Mouse (Mus musculus) liver, embryonic 15.5 days (tissue): ENCODE data around the gene Eif2a. TPM values are rescaled to one million over a fixed set of nuclear protein-coding genes. Genes with fewer than 3 reads are reported as not detected.
"Not testable (repeated sequence)": the region's sequence is repeated elsewhere in the genome, so short reads cannot be mapped to it uniquely, and the experiment has no call there.

Source experiments
- ATAC-seq: fragments of 200-750 bp; cut with Nextera tagmentation; 2 replicates; pipeline ENCODE4 v1.8.0; 2017; ENCODE audit warnings: moderate number of reproducible peaks, mild to moderate bottlenecking, moderate library complexity; ENCODE audit not compliant: insufficient read depth
- H3K27ac ChIP-seq: fragments of 300-500 bp; sonication (generic); replicated peaks from 2 replicates; pipeline ENCODE4 v1.5.1; 2015; ENCODE audit warnings: mild to moderate bottlenecking, inconsistent platforms
- H3K27me3 ChIP-seq: fragments of 300-500 bp; sonication (generic); 2 replicates; pipeline ENCODE4 v1.6.1; 2015; ENCODE audit warnings: mild to moderate bottlenecking, inconsistent platforms
- H3K36me3 ChIP-seq: fragments of 300-500 bp; sonication (generic); replicated peaks from 2 replicates; pipeline ENCODE4 v1.6.1; 2015; ENCODE audit warnings: moderate library complexity, mild to moderate bottlenecking, inconsistent platforms
- H3K4me1 ChIP-seq: fragments of 300-500 bp; sonication (generic); replicated peaks from 2 replicates; pipeline ENCODE4 v1.6.1; 2015; ENCODE audit warnings: inconsistent platforms
- H3K4me2 ChIP-seq: fragments of 300-500 bp; sonication (generic); 2 replicates; pipeline ENCODE4 v1.6.1; 2015; ENCODE audit warnings: moderate library complexity, mild to moderate bottlenecking, inconsistent platforms
- H3K4me3 ChIP-seq: fragments of 300-500 bp; sonication (generic); replicated peaks from 2 replicates; pipeline ENCODE4 v1.5.1; 2015; ENCODE audit warnings: mild to moderate bottlenecking, inconsistent platforms
- H3K9ac ChIP-seq: fragments of 300-500 bp; sonication (generic); 2 replicates; pipeline ENCODE4 v1.6.1; 2015; ENCODE audit warnings: moderate library complexity, mild to moderate bottlenecking, inconsistent platforms
- H3K9me3 ChIP-seq: fragments of 300-500 bp; sonication (generic); replicated peaks from 2 replicates; pipeline ENCODE4 v1.6.1; 2016; ENCODE audit warnings: inconsistent platforms
- WGBS: fragments of 180-500 bp; shearing (Covaris S2); methylation state at CpG from one replicate; pipeline ENCODE4 v1.1.7; 2015; ENCODE audit warnings: mixed read lengths; ENCODE audit not compliant: insufficient replicate concordance; 5-methylcytosine and 5-hydroxymethylcytosine counted together
- polyA plus RNA-seq: library from polyadenylated mRNA; unstranded; fragments of >200 nt; fragmentation: Nextera tagmentation; extraction: Ambion mirVana; gene quantifications from 2 replicates; pipeline ENCODE4 v1.2.1, GENCODE M21; 2015

Eif2a gene
- polyA plus RNA-seq, 1 experiment from 2014 or later, result 25.8 TPM

DNA sequence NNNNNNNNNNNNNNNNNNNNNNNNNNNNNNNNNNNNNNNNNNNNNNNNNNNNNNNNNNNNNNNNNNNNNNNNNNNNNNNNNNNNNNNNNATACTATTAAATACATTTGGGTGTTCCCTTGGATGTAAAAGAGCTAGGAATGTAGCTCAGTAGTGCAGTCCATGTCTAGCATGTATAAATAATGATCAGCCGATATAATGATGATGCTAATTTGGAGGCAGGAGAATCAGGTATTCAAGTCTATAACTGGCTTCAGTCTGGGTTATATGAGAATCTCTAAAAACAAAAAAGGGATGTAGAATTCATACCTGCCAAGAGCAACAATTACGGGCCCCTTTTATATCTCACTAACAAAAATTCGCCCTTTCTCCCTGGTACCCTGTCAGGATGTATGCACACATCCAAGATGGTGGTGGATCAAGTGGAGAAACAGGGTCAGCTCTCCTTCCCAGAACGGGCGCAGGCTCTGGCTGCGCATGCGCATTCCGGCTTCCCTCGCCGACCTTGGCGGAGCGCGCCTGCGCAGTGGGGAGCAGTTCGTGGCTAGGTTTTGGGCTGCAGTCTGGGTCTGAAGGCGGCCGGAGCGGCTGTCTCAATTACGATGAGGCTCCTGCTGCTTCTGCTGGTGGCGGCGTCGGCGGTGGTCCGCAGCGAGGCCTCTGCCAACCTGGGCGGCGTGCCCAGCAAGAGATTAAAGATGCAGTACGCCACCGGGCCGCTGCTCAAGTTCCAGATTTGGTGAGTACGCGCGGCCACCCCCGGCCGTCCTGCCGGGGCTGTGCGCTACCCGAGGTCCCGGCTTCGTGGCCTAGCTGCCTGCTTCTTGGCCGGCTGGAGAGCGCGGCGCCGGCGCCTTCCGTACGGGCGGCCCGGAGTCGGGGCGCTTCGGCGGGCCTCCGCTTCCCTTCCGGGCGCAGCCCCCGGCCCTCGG is 50.8 kb downstream of the Eif2a start, which contains the start of gene Selenot:
Selenot (plus strand) TSS at position 500 of the 930 bp plus-strand sequence.
- peak; percentile 88 for ATAC-seq
- Histone ChIP-seq H3K4me2 (peak within 1 kb of the TSS; percentile 63), H3K4me1 (peaks cover 19% of the 10 kb centered on the region), H3K4me3 (peak within 1 kb of the TSS; percentile 96), H3K9ac (peak within 1 kb of the TSS; percentile 100), H3K27ac (peak within 1 kb of the TSS; percentile 97), H3K36me3 (peaks cover 15% of the 10 kb centered on the region), H3K27me3 (no peaks in the 10 kb centered on the region), H3K9me3 (no peaks in the 10 kb centered on the region)
- WGBS, result 1% methylated on average over 59 of the region's 59 CpGs

DNA sequence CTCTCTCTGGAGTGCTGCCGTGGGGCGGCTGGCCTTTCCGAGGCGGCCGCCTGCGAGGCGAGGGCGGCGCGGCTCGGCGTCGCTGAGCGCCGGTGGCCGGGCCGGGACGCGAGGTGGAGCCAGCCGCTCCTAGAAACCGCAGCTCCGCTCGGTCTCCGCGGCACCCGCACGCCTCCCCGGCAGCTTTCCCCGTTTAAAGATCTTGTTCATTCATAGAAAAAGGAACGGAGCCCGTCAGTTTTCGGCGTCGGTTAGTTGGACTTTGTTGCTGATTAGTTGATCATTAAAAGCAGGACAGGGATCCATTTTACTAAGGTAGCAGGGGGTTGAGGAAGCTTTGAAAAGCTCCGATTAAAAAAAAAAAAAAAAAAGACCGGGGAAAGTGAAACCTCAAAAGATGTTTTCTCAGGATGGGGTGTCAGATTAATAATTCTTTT is 51.5 kb downstream of the Eif2a start:
- Histone ChIP-seq H3K27ac (peak overlapping the region; percentile 97), H3K27me3 (no peaks in the 10 kb centered on the region), H3K36me3 (peaks cover 15% of the 10 kb centered on the region), H3K4me3 (peak overlapping the region; percentile 96), H3K9me3 (no peaks in the 10 kb centered on the region), H3K4me2 (peak overlapping the region; percentile 63), H3K9ac (peak overlapping the region; percentile 100), H3K4me1 (peaks cover 25% of the 10 kb centered on the region)
- peak; percentile 86 for ATAC-seq
- WGBS, result under 1% methylated on average over 36 of the region's 36 CpGs

DNA sequence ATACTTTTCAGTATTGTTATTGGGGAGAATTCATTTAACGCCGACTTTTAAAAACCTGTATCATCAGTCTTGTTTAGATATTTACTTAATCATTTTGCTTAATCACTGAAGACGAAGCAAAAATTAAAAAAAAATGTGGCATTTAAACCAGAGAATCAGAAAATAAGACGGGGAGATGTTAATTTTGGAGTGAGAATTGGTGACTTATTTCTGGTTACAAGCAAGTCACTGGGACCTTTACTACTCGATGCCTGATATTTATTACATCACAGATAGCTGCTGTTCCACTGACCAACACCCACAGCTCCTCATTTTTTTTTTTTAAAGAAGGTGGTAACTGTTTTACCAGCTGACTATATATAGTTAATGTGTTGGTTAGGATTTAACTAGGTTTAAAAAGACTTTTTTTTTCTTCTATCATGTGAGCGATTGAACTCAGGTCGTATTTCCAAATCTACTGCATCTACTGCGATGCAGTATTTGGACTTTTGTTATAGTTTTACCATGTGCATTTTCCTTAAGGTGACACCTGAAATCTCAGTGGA is 52.0 kb downstream of the Eif2a start:
- WGBS, result 21% methylated on average over 8 of the region's 8 CpGs
- H3K4me2 ChIP-seq, result peak overlapping the region; percentile 63
- peaks cover 30% of the 10 kb centered on the region for H3K4me1 ChIP-seq
- peak overlapping the region; percentile 96 for H3K4me3 ChIP-seq
- H3K27ac ChIP-seq, result peak overlapping the region; percentile 97
- H3K27me3 ChIP-seq, result no peaks in the 10 kb centered on the region
- peaks cover 15% of the 10 kb centered on the region for H3K36me3 ChIP-seq
- ATAC-seq, result no peak
- H3K9me3 ChIP-seq, result no peaks in the 10 kb centered on the region
- peak overlapping the region; percentile 100 for H3K9ac ChIP-seq

GRCm38 (mm10) chr3:58581530-58581929 is 55.9 kb downstream of the Eif2a start:
- no peaks in the 10 kb centered on the region for H3K9me3 ChIP-seq
- no peak for ATAC-seq
- no peak overlapping the region for H3K4me3 ChIP-seq
- no peak overlapping the region for H3K4me2 ChIP-seq
- no peak overlapping the region for H3K27ac ChIP-seq
- 66% methylated on average over 4 of the region's 4 CpGs for WGBS
- peaks cover 40% of the 10 kb centered on the region for H3K4me1 ChIP-seq
- H3K36me3 ChIP-seq, result peaks cover 25% of the 10 kb centered on the region
- H3K27me3 ChIP-seq, result no peaks in the 10 kb centered on the region
- no peak overlapping the region for H3K9ac ChIP-seq

- H3K9ac ChIP-seq, result no peak overlapping the region
- H3K27ac ChIP-seq, result 0 out of 2 replicates have a peak overlapping the region, but pooled peaks have one; percentile 9
- H3K9me3 ChIP-seq, result no peaks in the 10 kb centered on the region
- ATAC-seq, result no peak
- WGBS, result 26% methylated on average over 5 of the region's 5 CpGs
- H3K4me2 ChIP-seq, result no peak overlapping the region
- H3K4me3 ChIP-seq, result no peak overlapping the region
- peaks cover 40% of the 10 kb centered on the region for H3K4me1 ChIP-seq
- no peaks in the 10 kb centered on the region for H3K27me3 ChIP-seq
- peaks cover 32% of the 10 kb centered on the region for H3K36me3 ChIP-seq
Measured at GRCm38 (mm10) chr3:58582297-58582696, 56.7 kb downstream of the Eif2a start.

GRCm38 (mm10) chr3:58582788-58583426 is 57.3 kb downstream of the Eif2a start:
- Histone ChIP-seq H3K4me1 (peaks cover 38% of the 10 kb centered on the region), H3K4me2 (no peak overlapping the region)
- ATAC-seq, result no peak

DNA sequence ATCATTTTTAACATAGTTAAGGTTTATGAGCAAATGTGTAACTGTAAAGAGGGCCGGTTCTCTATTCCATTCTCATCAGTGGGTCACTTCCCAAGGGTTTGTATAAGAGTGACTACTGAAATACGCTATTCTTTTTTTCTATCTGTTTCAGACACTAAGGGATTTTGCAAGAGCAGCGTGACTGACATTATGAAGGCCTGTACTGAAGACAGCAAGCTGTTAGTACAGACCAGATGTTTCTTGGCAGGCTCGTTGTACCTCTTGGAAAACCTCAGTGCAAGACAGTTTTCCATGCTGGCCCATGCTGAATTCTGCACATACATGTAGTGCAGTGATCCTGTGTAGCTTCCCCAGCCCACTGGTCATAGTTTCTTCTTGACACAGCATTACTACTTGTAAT is 64.9 kb downstream of the Eif2a start:
- H3K9me3 ChIP-seq, ATAC-seq, H3K27me3 ChIP-seq, H3K27ac ChIP-seq, H3K4me2 ChIP-seq, H3K4me3 ChIP-seq, H3K9ac ChIP-seq, H3K4me1 ChIP-seq: not testable (repeated sequence)
- WGBS, result 81% methylated on average over 4 of the region's 4 CpGs
- H3K36me3 ChIP-seq, result peaks cover 65% of the 10 kb centered on the region

More at GRCm38 (mm10) chr3:58582788-58583426, 57.3 kb downstream of the Eif2a start:
- no peaks in the 10 kb centered on the region for H3K9me3 ChIP-seq
- H3K27me3 ChIP-seq, result no peaks in the 10 kb centered on the region
- H3K36me3 ChIP-seq, result peaks cover 38% of the 10 kb centered on the region
- 43% methylated on average over 5 of the region's 5 CpGs for WGBS
- H3K9ac ChIP-seq, result no peak overlapping the region
- no peak overlapping the region for H3K4me3 ChIP-seq
- H3K27ac ChIP-seq, result no peak overlapping the region

- H3K27me3 ChIP-seq, H3K27ac ChIP-seq, H3K4me3 ChIP-seq, H3K9ac ChIP-seq, H3K4me1 ChIP-seq, H3K4me2 ChIP-seq, H3K9me3 ChIP-seq, ATAC-seq: not testable (repeated sequence)
- peaks cover 47% of the 10 kb centered on the region for H3K36me3 ChIP-seq
- 89% methylated on average over 7 of the region's 7 CpGs for WGBS
Measured at GRCm38 (mm10) chr3:58592666-58593065, 67.0 kb downstream of the Eif2a start.

GRCm38 (mm10) chr3:58593623-58594022 is 68.0 kb downstream of the Eif2a start:
- no peak overlapping the region for H3K4me3 ChIP-seq
- H3K4me2 ChIP-seq, result no peak overlapping the region
- H3K27ac ChIP-seq, result no peak overlapping the region
- H3K4me1 ChIP-seq, result no peaks in the 10 kb centered on the region
- peaks cover 42% of the 10 kb centered on the region for H3K36me3 ChIP-seq
- no peaks in the 10 kb centered on the region for H3K27me3 ChIP-seq
- no peak overlapping the region for H3K9ac ChIP-seq
- ATAC-seq, result no peak
- WGBS, result 72% methylated on average over 5 of the region's 5 CpGs
- no peaks in the 10 kb centered on the region for H3K9me3 ChIP-seq
